Mouse (Mus musculus): Measurements from ENCODE around the gene Dnajc5g. TPM values are rescaled to one million over a fixed set of nuclear protein-coding genes. Genes with fewer than 3 reads are reported as not detected.

Gene Dnajc5g
- not detected for polyA plus RNA-seq (2017; shearing (Covaris generic))

DNA sequence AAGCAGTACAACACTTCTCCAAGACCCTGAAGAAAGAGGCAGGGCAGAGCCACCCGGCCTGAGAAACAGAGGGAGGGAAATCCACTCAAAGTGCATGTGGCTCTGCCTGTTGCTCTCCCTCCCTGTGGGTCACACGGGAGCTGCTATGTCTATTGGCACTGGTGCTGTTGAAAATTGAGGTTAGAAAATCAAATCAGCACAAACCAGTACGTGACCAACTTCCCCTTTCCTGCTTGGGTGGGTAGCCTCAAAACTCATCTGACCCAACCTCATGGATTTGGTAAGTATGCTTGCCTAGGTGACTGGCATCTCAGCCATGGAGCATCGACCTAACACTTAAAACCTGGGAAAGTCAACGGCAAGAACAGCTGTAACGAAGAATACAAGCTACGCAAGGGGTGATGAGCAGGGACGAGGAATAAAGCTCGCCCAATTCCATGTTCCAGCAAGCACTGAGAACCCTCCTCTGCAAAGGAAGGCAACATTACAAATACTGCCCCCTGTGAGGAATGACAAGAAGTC lies at the start of gene Dnajc5g:
Dnajc5g (plus strand) TSS at position 472 of the 522 bp plus-strand sequence.

DNA sequence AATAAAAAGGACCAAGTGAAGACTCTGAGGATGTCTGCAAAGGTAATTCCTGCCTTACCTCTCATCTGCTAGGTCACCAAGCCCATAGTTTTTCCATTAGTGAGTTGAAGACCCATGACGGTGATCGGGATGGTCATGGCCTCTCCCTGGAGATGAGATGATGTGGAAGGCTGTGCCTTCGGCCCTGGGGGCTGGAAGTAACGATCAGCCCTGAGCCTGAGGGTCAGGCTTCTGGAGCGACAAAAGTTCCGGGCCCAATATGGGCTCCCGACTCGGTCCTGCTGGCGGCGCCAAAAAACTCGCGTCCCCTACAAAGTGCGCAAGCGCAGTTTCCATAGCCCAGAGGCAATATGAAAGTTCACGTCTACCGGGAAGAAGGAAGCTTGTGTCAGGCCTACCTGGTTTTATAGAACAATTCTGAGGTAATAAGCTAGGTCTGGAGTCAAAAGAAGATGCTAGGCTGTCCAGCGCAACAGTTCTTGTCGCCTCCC lies 2.0 kb downstream of the Dnajc5g start, which contains the start of gene Slc30a3:
Slc30a3 (minus strand) TSS at position 238 of the 491 bp plus-strand sequence.

DNA sequence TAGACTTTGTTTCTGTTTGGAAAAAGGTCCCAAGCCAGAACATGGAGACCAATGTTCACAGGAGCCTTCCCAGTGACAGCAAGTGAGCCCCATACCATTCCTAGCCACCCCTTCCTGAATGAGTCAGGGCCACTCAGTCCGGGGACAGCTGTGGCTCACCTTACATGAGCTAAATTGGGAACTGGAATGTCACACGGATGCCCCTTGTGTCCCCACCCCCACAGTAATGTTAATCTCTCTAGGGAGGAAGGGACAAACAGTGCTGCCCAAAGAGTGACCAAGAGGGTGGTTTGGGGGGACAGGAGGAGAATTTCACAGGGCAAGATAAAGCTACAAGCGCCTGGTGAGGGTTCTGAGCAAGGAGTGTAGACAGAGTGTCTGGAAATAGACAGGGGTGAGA lies 10.3 kb downstream of the Dnajc5g start, which contains the start of gene Trim54:
Trim54 (plus strand) TSS at position 359 of the 400 bp plus-strand sequence.

DNA sequence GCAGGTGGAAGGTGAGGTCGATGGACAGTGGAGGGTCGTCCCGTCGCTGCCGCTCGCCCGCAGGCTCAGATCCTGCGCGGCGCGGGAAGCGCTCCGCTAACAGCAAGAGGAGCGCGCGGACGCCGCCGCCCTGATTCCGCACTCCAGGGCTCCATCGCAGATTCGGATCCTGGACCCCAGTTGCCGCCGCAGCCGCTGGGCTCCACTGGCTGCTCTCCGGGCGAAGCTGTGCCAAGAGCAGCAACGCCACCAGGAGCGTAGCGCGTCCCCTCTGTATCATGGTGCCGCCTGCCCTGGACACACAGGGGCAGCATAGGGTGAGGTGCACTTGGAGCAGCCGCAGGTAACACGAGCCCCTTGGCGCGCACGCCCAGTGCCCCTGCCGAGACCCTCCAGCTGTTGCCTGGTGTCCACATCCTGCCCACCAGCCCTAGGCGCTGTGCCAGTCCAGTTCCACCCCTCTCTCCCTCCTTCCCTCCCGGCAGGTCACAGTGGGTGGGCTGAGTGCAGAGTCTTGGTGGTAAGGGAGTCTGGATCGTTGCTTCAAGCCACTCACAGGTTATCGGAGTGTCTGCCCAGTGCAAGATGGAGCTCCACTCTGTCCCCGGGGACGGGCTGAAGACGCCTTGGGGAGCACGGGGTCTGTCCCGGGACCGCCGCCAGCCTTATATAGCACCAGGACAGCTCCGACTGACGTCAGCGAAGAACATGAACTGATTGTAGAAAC lies 32.3 kb downstream of the Dnajc5g start, which contains the start of gene Ucn:
Ucn (minus strand) TSS at position 589 of the 727 bp plus-strand sequence.

DNA sequence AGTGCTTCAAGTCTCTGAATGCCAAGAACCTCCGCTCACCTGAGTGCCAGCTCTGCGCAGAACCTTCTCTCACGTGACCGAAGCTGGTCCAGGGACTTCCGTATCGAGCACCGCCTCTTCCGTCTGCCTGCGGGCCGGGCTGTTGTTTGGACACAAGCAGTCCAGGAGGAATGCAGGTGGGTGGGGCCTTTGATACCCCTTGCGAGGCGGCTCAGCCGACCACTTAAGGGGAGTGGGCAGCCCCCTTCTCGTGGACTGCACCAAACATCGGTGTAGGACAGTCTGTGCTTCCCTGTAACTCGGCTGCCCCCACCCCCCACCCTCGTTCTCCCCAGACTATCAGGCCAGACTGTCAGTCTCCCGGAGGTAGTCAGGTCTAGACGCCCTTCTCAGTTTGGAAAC lies 48.1 kb downstream of the Dnajc5g start, which contains the start of gene Mpv17:
Mpv17 (minus strand) TSS at position 100 of the 402 bp plus-strand sequence.

Other genes with a start within 250 kb of the Dnajc5g start
- 70.6 TPM for gene Tmem214, start 238.3 kb upstream of the Dnajc5g start, polyA plus RNA-seq (2017; shearing (Covaris generic))
- gene Agbl5, start 217.6 kb upstream of the Dnajc5g start, polyA plus RNA-seq (2017; shearing (Covaris generic)) = 14.9 TPM
- gene Ost4, start 198.5 kb upstream of the Dnajc5g start, polyA plus RNA-seq (2017; shearing (Covaris generic)) = 278 TPM
- gene Emilin1, start 192.9 kb upstream of the Dnajc5g start, polyA plus RNA-seq (2017; shearing (Covaris generic)) = 5.5 TPM
- gene Khk, start 184.9 kb upstream of the Dnajc5g start, polyA plus RNA-seq (2017; shearing (Covaris generic)) = 29.3 TPM
- 0.20 TPM for gene Cgref1, start 160.7 kb upstream of the Dnajc5g start, polyA plus RNA-seq (2017; shearing (Covaris generic))
- 194 TPM for gene Preb, start 145.9 kb upstream of the Dnajc5g start, polyA plus RNA-seq (2017; shearing (Covaris generic))
- not detected for gene Tcf23, start 137.6 kb upstream of the Dnajc5g start, polyA plus RNA-seq (2017; shearing (Covaris generic))
- 96.1 TPM for gene Atraid, start 58.0 kb upstream of the Dnajc5g start, polyA plus RNA-seq (2017; shearing (Covaris generic))
- 8.9 TPM for gene Slc5a6, start 57.4 kb upstream of the Dnajc5g start, polyA plus RNA-seq (2017; shearing (Covaris generic))
- gene Cad, start 51.5 kb upstream of the Dnajc5g start, polyA plus RNA-seq (2017; shearing (Covaris generic)) = 29.4 TPM
- gene Slc30a3, start 2.0 kb downstream of the Dnajc5g start, polyA plus RNA-seq (2017; shearing (Covaris generic)) = not detected
- not detected for gene Trim54, start 10.4 kb downstream of the Dnajc5g start, polyA plus RNA-seq (2017; shearing (Covaris generic))
- not detected for gene Ucn, start 32.5 kb downstream of the Dnajc5g start, polyA plus RNA-seq (2017; shearing (Covaris generic))
- 39.5 TPM for gene Mpv17, start 48.0 kb downstream of the Dnajc5g start, polyA plus RNA-seq (2017; shearing (Covaris generic))
- gene Gm29609, start 73.6 kb downstream of the Dnajc5g start, polyA plus RNA-seq (2017; shearing (Covaris generic)) = 2.0 TPM
- 90.6 TPM for gene Gtf3c2, start 73.9 kb downstream of the Dnajc5g start, polyA plus RNA-seq (2017; shearing (Covaris generic))
- gene Snx17, start 86.9 kb downstream of the Dnajc5g start, polyA plus RNA-seq (2017; shearing (Covaris generic)) = 125 TPM
- 85.0 TPM for gene Eif2b4, start 87.1 kb downstream of the Dnajc5g start, polyA plus RNA-seq (2017; shearing (Covaris generic))
- 25.6 TPM for gene Zfp513, start 96.0 kb downstream of the Dnajc5g start, polyA plus RNA-seq (2017; shearing (Covaris generic))
- gene Ppm1g, start 114.4 kb downstream of the Dnajc5g start, polyA plus RNA-seq (2017; shearing (Covaris generic)) = 139 TPM
- gene Nrbp1, start 134.6 kb downstream of the Dnajc5g start, polyA plus RNA-seq (2017; shearing (Covaris generic)) = 182 TPM
- gene Gm9970, start 134.9 kb downstream of the Dnajc5g start, polyA plus RNA-seq (2017; shearing (Covaris generic)) = 1.2 TPM
- gene Krtcap3, start 145.4 kb downstream of the Dnajc5g start, polyA plus RNA-seq (2017; shearing (Covaris generic)) = 74.3 TPM
- gene Ift172, start 184.8 kb downstream of the Dnajc5g start, polyA plus RNA-seq (2017; shearing (Covaris generic)) = 10.3 TPM
- 0.35 TPM for gene Fndc4, start 189.8 kb downstream of the Dnajc5g start, polyA plus RNA-seq (2017; shearing (Covaris generic))
- 0.38 TPM for gene Gckr, start 191.2 kb downstream of the Dnajc5g start, polyA plus RNA-seq (2017; shearing (Covaris generic))